Mouse (Mus musculus) lung, adult 18-20 months (tissue): ENCODE measurements around the gene AI467606.

Experiments used
- DNase-seq, 2 experiments: peaks; one replicate each; pipeline ENCODE4 v3.0.0; 2022; ENCODE audit warnings: mixed read lengths in 2 of 2

Gene AI467606

GRCm38 (mm10) chr7:127129638-127130037 lies 38.5 kb downstream of the AI467606 start:
- DNase-seq, result no peak

- no peak for DNase-seq
These were observed 42.0 kb downstream of the AI467606 start for GRCm38 (mm10) chr7:127133125-127133524.

- DNase-seq, result no peak
These were observed 43.8 kb downstream of the AI467606 start for GRCm38 (mm10) chr7:127134821-127135447.

GRCm38 (mm10) chr7:127136181-127137071 lies 45.3 kb downstream of the AI467606 start:
- DNase-seq, result no peak

GRCm38 (mm10) chr7:127137262-127138017 lies 46.3 kb downstream of the AI467606 start, which contains the start of gene Spn:
Gene Spn (minus strand): TSS chr7:127137823.
- DNase-seq, result peak in 1 of 2 experiments; percentile 28

GRCm38 (mm10) chr7:127139100-127139499 lies 47.9 kb downstream of the AI467606 start:
- no peak for DNase-seq

GRCm38 (mm10) chr7:127139562-127139961 lies 48.4 kb downstream of the AI467606 start:
- DNase-seq, result no peak

- no peak for DNase-seq
These were observed 49.7 kb downstream of the AI467606 start for GRCm38 (mm10) chr7:127140623-127141404.

- DNase-seq, result no peak
These were observed 51.1 kb downstream of the AI467606 start for GRCm38 (mm10) chr7:127142214-127142613.

- DNase-seq, result no peak
These were observed 51.5 kb downstream of the AI467606 start for GRCm38 (mm10) chr7:127142666-127143065.
